Mouse (Mus musculus): ENCODE results near the gene Trim2. TPM values are rescaled to one million over a fixed set of nuclear protein-coding genes. Genes with fewer than 3 reads are reported as not detected.

Gene Trim2
- total and polyA plus RNA-seq, 2 experiments from 2014 or later, result 149 to 291 TPM

DNA sequence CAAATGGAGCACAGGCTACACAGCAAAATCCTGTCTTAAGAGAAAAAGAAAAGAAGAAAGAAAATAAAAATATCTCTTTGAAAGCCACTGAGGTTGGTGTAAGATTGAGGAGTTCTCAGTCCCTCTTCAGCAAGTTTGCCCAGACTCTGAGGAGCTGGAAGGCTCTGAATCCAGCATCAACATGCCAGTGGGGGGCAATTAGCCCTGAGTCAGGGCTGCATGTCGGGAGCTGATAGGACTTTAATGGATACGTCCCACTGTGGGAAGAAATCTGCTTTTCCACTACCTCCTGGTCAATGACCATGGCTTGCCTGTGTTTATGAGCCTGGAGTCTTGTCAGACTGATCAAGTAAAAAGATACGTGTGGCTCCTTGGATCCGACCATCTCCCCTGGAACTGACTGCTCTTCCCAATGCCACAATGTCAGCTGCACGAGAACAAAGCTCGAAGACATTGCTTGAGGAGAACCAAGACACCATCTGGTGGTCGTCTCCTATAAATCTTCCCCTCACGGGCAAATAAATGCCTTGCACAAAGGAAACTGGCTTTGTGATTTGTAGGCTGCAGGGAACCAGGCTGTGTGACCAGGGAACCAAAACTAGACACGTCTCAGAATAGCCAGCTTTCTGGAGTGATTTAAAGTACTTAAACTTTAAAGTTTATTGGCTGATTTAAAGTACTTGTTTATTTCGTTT lies 39.9 kb upstream of the Trim2 start:
- WGBS, result 23% methylated on average over 10 of the region's 10 CpGs
- Histone ChIP-seq H3K27me3 (ENCODE audit: insufficient read depth, low read length) (no peaks in the 10 kb centered on the region), H3K9me3 (ENCODE audit: low read length) (no peaks in the 10 kb centered on the region)

DNA sequence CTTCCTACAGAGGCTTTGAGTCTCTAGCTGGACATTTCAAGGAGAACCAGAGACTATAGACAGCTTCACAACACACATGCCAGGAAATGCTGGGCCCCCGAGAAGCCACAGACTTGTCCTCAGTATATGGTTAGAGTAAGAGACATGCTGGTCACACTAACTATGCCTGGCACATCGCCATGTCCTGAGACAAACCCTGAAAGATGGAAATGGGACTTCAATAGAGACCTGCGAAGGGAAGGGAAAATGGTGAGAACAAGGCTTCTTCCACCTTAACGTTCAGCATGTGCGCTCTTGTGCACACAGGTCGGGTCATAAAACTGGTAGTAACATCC lies 38.9 kb upstream of the Trim2 start:
- peak overlapping the region; percentile 21; the same call in 1 of the 2 replicates for H3K4me3 ChIP-seq (ENCODE audit: low read depth, low read length)
- H3K4me1 ChIP-seq (ENCODE audit: insufficient read depth, low read length), result no peaks in the 10 kb centered on the region
- H3K27me3 ChIP-seq (ENCODE audit: insufficient read depth, low read length), result no peaks in the 10 kb centered on the region
- no peak overlapping the region for H3K9ac ChIP-seq (replicated peaks; ENCODE audit: low read length, poor library complexity, severe bottlenecking)
- 52% methylated on average over 6 of the region's 6 CpGs for WGBS
- H3K4me2 ChIP-seq (ENCODE audit: low read depth, low read length, poor library complexity, severe bottlenecking), result peak overlapping the region; percentile 47
- no peak overlapping the region for H3K27ac ChIP-seq (ENCODE audit: low read depth, low read length)
- TF ChIP-seq CTCF (IDR thresholded peaks at IDR 0.05), result no peak
- DNase-seq (ENCODE audit: low spot score) (no peak), ATAC-seq (ENCODE audit: low FRiP score) (no peak)
- no peaks in the 10 kb centered on the region for H3K9me3 ChIP-seq (ENCODE audit: low read length)
- no peaks in the 10 kb centered on the region for H3K36me3 ChIP-seq (ENCODE audit: insufficient read depth, low read length)

More for the DNA sequence above, 39.9 kb upstream of the Trim2 start:
- no peak overlapping the region for H3K27ac ChIP-seq (ENCODE audit: low read depth, low read length)
- DNase-seq (ENCODE audit: low spot score), result peak; percentile 71
- no peaks in the 10 kb centered on the region for H3K36me3 ChIP-seq (ENCODE audit: insufficient read depth, low read length)
- H3K4me2 ChIP-seq (ENCODE audit: low read depth, low read length, poor library complexity, severe bottlenecking), result no peak overlapping the region
- no peak overlapping the region for H3K9ac ChIP-seq (replicated peaks; ENCODE audit: low read length, poor library complexity, severe bottlenecking)
- no peak for ATAC-seq (ENCODE audit: low FRiP score)
- no peaks in the 10 kb centered on the region for H3K4me1 ChIP-seq (ENCODE audit: insufficient read depth, low read length)
- no peak overlapping the region for H3K4me3 ChIP-seq (ENCODE audit: low read depth, low read length)
- peak; percentile 63 for TF ChIP-seq CTCF (IDR thresholded peaks at IDR 0.05)

DNA sequence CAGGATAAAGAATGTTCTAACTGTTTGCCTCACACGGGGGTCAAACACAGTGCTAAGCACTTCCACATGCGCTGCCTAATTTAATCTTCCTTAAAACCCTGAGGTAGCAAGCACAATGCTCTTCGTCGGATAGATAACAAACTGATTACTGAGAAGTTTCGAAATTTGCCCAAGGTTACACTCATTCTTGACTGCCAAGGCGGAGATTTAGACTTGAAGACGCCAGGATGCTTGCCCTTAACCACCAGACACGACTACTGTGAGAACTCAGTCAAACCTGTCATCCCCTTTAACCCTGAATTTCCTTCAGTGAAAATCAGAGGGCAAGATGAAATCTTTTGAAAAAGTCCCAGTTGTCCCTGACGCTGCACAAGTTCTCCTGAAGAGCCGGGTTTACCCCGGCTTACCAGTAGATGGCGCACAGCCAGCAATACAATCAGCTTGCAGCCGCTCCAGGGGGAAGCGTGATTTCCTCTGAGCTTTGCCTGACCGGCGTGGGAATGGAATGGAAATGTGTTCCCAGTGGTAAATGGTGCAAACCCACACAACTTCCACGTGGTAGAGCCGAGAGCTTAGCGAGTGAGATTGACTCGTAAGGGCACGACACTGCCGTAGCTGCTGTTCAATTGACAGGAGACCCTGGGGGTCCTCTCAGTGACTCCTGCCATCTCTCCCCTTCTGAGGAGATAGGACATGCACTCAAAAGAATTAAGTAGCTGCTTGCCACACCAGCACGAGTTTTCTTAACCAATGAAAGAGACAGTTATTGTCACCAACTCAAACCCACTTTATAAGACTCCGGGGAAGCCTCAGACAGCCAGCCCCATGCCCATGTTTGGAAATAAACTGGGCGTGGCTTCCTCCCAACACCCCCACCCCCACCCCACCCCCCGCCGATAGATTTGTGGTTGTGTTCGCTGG lies 38.3 kb upstream of the Trim2 start:
- no peaks in the 10 kb centered on the region for H3K4me1 ChIP-seq (ENCODE audit: insufficient read depth, low read length)
- WGBS, result 10% methylated on average over 28 of the region's 28 CpGs
- H3K9me3 ChIP-seq (ENCODE audit: low read length), result no peaks in the 10 kb centered on the region
- H3K4me3 ChIP-seq (ENCODE audit: low read depth, low read length), result peak overlapping the region; percentile 21
- TF ChIP-seq CTCF (IDR thresholded peaks at IDR 0.05), result peak; percentile 94
- peak overlapping the region; percentile 47 for H3K4me2 ChIP-seq (ENCODE audit: low read depth, low read length, poor library complexity, severe bottlenecking)
- no peaks in the 10 kb centered on the region for H3K36me3 ChIP-seq (ENCODE audit: insufficient read depth, low read length)
- no peak overlapping the region for H3K9ac ChIP-seq (replicated peaks; ENCODE audit: low read length, poor library complexity, severe bottlenecking)
- DNase-seq (ENCODE audit: low spot score) (peak; percentile 95), ATAC-seq (ENCODE audit: low FRiP score) (peak; percentile 71; the same call in 1 of the 2 replicates)
- no peaks in the 10 kb centered on the region for H3K27me3 ChIP-seq (ENCODE audit: insufficient read depth, low read length)
- H3K27ac ChIP-seq (ENCODE audit: low read depth, low read length), result no peak overlapping the region

DNA sequence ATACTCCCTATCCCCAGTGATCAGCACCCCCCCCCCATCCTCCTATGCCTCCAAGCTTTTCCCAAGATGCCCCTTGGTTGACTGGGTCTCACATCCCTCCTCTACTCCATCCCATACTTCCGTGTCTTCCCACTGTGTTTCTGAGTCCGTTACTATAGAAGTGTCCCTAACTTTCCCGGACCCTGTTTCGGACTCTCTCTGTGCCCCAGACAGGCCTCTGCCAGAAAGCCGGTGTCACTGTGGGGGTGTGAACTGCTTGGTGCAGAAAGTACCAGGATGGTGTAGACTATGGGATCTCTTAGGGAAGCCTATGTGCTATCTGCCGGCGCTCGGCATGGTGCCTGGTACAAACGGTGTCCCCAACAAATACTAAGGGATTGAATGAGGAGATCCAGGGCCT lies 36.4 kb upstream of the Trim2 start:
- Histone ChIP-seq H3K9me3 (ENCODE audit: low read length) (no peaks in the 10 kb centered on the region), H3K4me2 (ENCODE audit: low read depth, low read length, poor library complexity, severe bottlenecking) (no peak overlapping the region), H3K27me3 (ENCODE audit: insufficient read depth, low read length) (no peaks in the 10 kb centered on the region), H3K4me1 (ENCODE audit: insufficient read depth, low read length) (no peaks in the 10 kb centered on the region), H3K9ac (replicated peaks; ENCODE audit: low read length, poor library complexity, severe bottlenecking) (no peak overlapping the region), H3K4me3 (ENCODE audit: low read depth, low read length) (no peak overlapping the region), H3K36me3 (ENCODE audit: insufficient read depth, low read length) (no peaks in the 10 kb centered on the region), H3K27ac (ENCODE audit: low read depth, low read length) (no peak overlapping the region)
- no peak for ATAC-seq (ENCODE audit: low FRiP score)
- TF ChIP-seq CTCF (IDR thresholded peaks at IDR 0.05), result no peak
- WGBS, result 89% methylated on average over 9 of the region's 9 CpGs
- DNase-seq (ENCODE audit: low spot score), result no peak

DNA sequence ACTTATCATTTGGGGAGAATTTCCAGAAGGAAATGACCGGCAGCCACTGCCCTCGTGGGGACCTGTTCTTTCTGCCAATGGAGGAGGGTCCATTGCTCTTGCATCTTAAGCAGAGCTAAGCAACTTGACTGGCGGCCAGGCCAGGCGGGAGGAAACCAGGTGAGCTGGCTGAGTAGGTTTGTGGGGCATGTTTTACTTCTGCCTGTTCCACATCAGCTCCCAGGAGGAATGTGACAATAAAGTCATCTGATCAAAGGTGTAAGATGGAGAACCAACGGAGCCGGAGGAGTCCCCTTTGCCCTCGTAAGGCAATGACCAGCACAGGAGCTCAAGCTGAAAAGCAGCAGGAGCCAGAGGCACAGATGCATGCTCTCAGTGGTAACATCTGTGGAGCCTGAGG lies 35.1 kb upstream of the Trim2 start:
- Histone ChIP-seq H3K27me3 (ENCODE audit: insufficient read depth, low read length) (no peaks in the 10 kb centered on the region), H3K4me3 (ENCODE audit: low read depth, low read length) (no peak overlapping the region), H3K9me3 (ENCODE audit: low read length) (no peaks in the 10 kb centered on the region), H3K27ac (ENCODE audit: low read depth, low read length) (no peak overlapping the region), H3K36me3 (ENCODE audit: insufficient read depth, low read length) (no peaks in the 10 kb centered on the region), H3K4me1 (ENCODE audit: insufficient read depth, low read length) (no peaks in the 10 kb centered on the region), H3K4me2 (ENCODE audit: low read depth, low read length, poor library complexity, severe bottlenecking) (no peak overlapping the region), H3K9ac (replicated peaks; ENCODE audit: low read length, poor library complexity, severe bottlenecking) (no peak overlapping the region)
- 65% methylated on average over 7 of the region's 7 CpGs for WGBS
- ATAC-seq (ENCODE audit: low FRiP score) (no peak), DNase-seq (ENCODE audit: low spot score) (no peak)
- no peak for TF ChIP-seq CTCF (IDR thresholded peaks at IDR 0.05)

DNA sequence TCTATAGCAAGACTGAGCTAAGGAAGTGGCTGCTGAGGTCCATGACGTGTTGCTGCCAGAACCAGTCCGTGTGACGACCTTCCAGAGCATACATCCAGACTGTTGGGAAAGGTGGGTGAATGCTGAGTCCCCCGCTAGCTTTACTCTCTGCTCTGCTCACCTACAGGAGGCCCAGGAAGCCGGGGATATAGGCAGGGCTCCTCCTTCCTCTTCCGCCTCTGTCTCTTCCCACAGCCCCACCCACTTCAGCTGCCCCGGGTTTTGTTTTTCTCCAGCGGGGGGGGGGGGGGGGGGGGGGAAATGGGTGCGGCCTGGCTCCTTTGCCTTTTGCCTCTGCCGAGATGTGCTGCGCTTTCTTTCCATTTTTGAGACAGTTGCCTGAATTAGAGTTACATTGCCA lies 30.9 kb upstream of the Trim2 start:
- H3K4me1 ChIP-seq (ENCODE audit: insufficient read depth, low read length), result no peaks in the 10 kb centered on the region
- H3K4me2 ChIP-seq (ENCODE audit: low read depth, low read length, poor library complexity, severe bottlenecking), result no peak overlapping the region
- H3K9ac ChIP-seq (replicated peaks; ENCODE audit: low read length, poor library complexity, severe bottlenecking), result no peak overlapping the region
- H3K9me3 ChIP-seq (ENCODE audit: low read length), result no peaks in the 10 kb centered on the region
- ATAC-seq (ENCODE audit: low FRiP score) (no peak), DNase-seq (ENCODE audit: low spot score) (no peak)
- no peak for TF ChIP-seq CTCF (IDR thresholded peaks at IDR 0.05)
- 57% methylated on average over 10 of the region's 11 CpGs for WGBS
- H3K27ac ChIP-seq (ENCODE audit: low read depth, low read length), result no peak overlapping the region
- H3K4me3 ChIP-seq (ENCODE audit: low read depth, low read length), result no peak overlapping the region
- no peaks in the 10 kb centered on the region for H3K36me3 ChIP-seq (ENCODE audit: insufficient read depth, low read length)
- no peaks in the 10 kb centered on the region for H3K27me3 ChIP-seq (ENCODE audit: insufficient read depth, low read length)
